ENCODE assay signal across 17 mouse cellular contexts in the genomic region with DNA sequence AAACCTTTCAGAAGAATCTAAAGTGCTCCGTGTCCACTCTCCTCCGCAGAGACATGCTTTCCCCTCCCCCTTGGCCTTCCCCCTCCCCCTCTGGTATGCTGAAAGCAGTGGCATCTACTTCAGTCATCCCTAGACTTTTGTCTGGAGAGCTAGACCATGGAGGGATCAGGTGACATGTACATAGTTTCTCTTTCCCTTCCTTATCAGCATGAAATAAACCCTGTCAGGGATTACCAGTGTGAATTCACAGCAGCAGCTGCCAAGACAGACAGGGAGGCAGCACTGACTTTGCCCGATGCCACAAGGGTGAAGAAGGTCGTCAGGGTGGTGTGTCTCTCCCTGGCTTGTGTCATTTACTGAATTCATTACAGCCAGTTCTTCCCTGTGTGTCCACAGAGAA.
DNase-seq lines count a peak whose midpoint lies in the region; ATAC-seq lines count a peak whose summit lies in the region.
"Had no signal": no experiment of that assay in that cellular context is flagged by ENCODE, and none has a peak within 500 bp of the region (broad histone marks: within the 10 kb centered on the region; RNA-seq: fewer than 3 reads in every experiment).

No protein-coding gene starts in this region.

- 0 out of 2 replicates have a peak overlapping the region, but pooled peaks have one; percentile 35 for H3K27ac ChIP-seq in hindbrain, embryonic 13.5 days
- H3K27ac ChIP-seq in hindbrain, embryonic 16.5 days (ENCODE audit: low read depth, low read length): no peak overlapping the region
- no peak overlapping the region for H3K27ac ChIP-seq in neural tube, embryonic 15.5 days (replicated peaks)
- peak overlapping the region; percentile 68 for H3K27ac ChIP-seq in heart, embryonic 15.5 days
- H3K27ac ChIP-seq: embryonic facial prominence, embryonic 15.5 days; forebrain, embryonic 13.5 days; left cerebral cortex, adult 2 months; stomach, embryonic 15.5 days had no signal

- no peaks in the 10 kb centered on the region for H3K36me3 ChIP-seq in hindbrain, embryonic 13.5 days
- H3K36me3 ChIP-seq in hindbrain, embryonic 16.5 days (ENCODE audit: control insufficient read depth, insufficient read depth, low read length): no peaks in the 10 kb centered on the region
- H3K36me3 ChIP-seq in neural tube, embryonic 15.5 days: no peaks in the 10 kb centered on the region
- no peaks in the 10 kb centered on the region for H3K36me3 ChIP-seq in heart, embryonic 15.5 days
- H3K36me3 ChIP-seq: embryonic facial prominence, embryonic 15.5 days; stomach, embryonic 15.5 days had no signal

- WGBS in hindbrain, embryonic 13.5 days: 20% methylated on average over 4 of the region's 4 CpGs
- 20% methylated on average over 4 of the region's 4 CpGs for WGBS in hindbrain, embryonic 16.5 days
- 49% methylated on average over 4 of the region's 4 CpGs for WGBS in neural tube, embryonic 15.5 days
- 15% methylated on average over 4 of the region's 4 CpGs for WGBS in heart, embryonic 15.5 days

- ATAC-seq in hindbrain, embryonic 13.5 days (ENCODE audit: low FRiP score): no peak
- no peak for ATAC-seq in hindbrain, embryonic 16.5 days
- ATAC-seq in neural tube, embryonic 15.5 days (ENCODE audit: low FRiP score): no peak
- ATAC-seq in heart, embryonic 15.5 days (replicated peaks; ENCODE audit: insufficient number of reproducible peaks, insufficient read depth, low FRiP score, low read depth): peak; percentile 85
- no peak for ATAC-seq in megakaryocyte-erythroid progenitor cell, adult 5-6 weeks (replicated peaks; ENCODE audit: low FRiP score, low TSS enrichment, poor library complexity, severe bottlenecking)
- ATAC-seq: forebrain, embryonic 13.5 days had no signal

- DNase-seq in neural tube, embryonic 10.5 days (ENCODE audit: extremely low spot score, low spot score): peak; percentile 22
- DNase-seq in adrenal gland, adult 2 months: no peak
- DNase-seq in gastrocnemius, postnatal 10 days: no peak
- DNase-seq: cerebellum, adult 9-10 months; kidney, postnatal 36 days; right cerebral cortex, postnatal 4 days; thymus, postnatal 25 days had no signal

- no peak overlapping the region for H3K9ac ChIP-seq in hindbrain, embryonic 13.5 days
- no peak overlapping the region for H3K9ac ChIP-seq in hindbrain, embryonic 16.5 days (ENCODE audit: low read depth, low read length)
- no peak overlapping the region for H3K9ac ChIP-seq in neural tube, embryonic 15.5 days (replicated peaks)
- no peak overlapping the region for H3K9ac ChIP-seq in heart, embryonic 15.5 days
- H3K9ac ChIP-seq: embryonic facial prominence, embryonic 15.5 days; forebrain, embryonic 13.5 days; stomach, embryonic 15.5 days had no signal

- peaks cover 10% of the 10 kb centered on the region for H3K4me1 ChIP-seq in hindbrain, embryonic 13.5 days (replicated peaks)
- 0 out of 2 replicates have a peak, but pooled peaks cover 2% of the 10 kb centered on the region for H3K4me1 ChIP-seq in hindbrain, embryonic 16.5 days (ENCODE audit: control insufficient read depth, insufficient read depth, low read depth, low read length)
- H3K4me1 ChIP-seq in neural tube, embryonic 15.5 days: no peaks in the 10 kb centered on the region
- H3K4me1 ChIP-seq in heart, embryonic 15.5 days (replicated peaks): peaks cover 11% of the 10 kb centered on the region
- H3K4me1 ChIP-seq: embryonic facial prominence, embryonic 15.5 days; forebrain, embryonic 13.5 days; stomach, embryonic 15.5 days had no signal

- no peak overlapping the region for H3K4me2 ChIP-seq in hindbrain, embryonic 13.5 days
- H3K4me2 ChIP-seq in hindbrain, embryonic 16.5 days (ENCODE audit: low read length): no peak overlapping the region
- H3K4me2 ChIP-seq in neural tube, embryonic 15.5 days: no peak overlapping the region
- peak overlapping the region; percentile 16; the same call in 1 of the 2 replicates for H3K4me2 ChIP-seq in heart, embryonic 15.5 days
- H3K4me2 ChIP-seq: embryonic facial prominence, embryonic 15.5 days; forebrain, embryonic 13.5 days; liver, embryonic 11.5 days; stomach, embryonic 15.5 days had no signal

- H3K27me3 ChIP-seq in hindbrain, embryonic 13.5 days: no peaks in the 10 kb centered on the region
- H3K27me3 ChIP-seq in hindbrain, embryonic 16.5 days (replicated peaks; ENCODE audit: control insufficient read depth, insufficient read depth, low read length): no peaks in the 10 kb centered on the region
- no peaks in the 10 kb centered on the region for H3K27me3 ChIP-seq in neural tube, embryonic 15.5 days (replicated peaks)
- H3K27me3 ChIP-seq in heart, embryonic 15.5 days: no peaks in the 10 kb centered on the region
- H3K27me3 ChIP-seq: embryonic facial prominence, embryonic 15.5 days; forebrain, embryonic 13.5 days; stomach, embryonic 15.5 days had no signal

- H3K9me3 ChIP-seq in hindbrain, embryonic 13.5 days: no peaks in the 10 kb centered on the region
- no peaks in the 10 kb centered on the region for H3K9me3 ChIP-seq in hindbrain, embryonic 16.5 days (ENCODE audit: control insufficient read depth, low read length)
- H3K9me3 ChIP-seq in neural tube, embryonic 15.5 days (replicated peaks): no peaks in the 10 kb centered on the region
- H3K9me3 ChIP-seq in heart, embryonic 15.5 days (replicated peaks): no peaks in the 10 kb centered on the region
- H3K9me3 ChIP-seq: embryonic facial prominence, embryonic 15.5 days; forebrain, embryonic 13.5 days; stomach, embryonic 15.5 days had no signal

- no peak overlapping the region for H3K4me3 ChIP-seq in hindbrain, embryonic 13.5 days
- no peak overlapping the region for H3K4me3 ChIP-seq in hindbrain, embryonic 16.5 days (ENCODE audit: low read length)
- no peak overlapping the region for H3K4me3 ChIP-seq in neural tube, embryonic 15.5 days (replicated peaks)
- H3K4me3 ChIP-seq in heart, embryonic 15.5 days: no peak overlapping the region
- H3K4me3 ChIP-seq: embryonic facial prominence, embryonic 15.5 days; forebrain, embryonic 13.5 days; left cerebral cortex, adult 2 months; stomach, embryonic 15.5 days had no signal

Comparison
In these comparisons a context has a peak if more than half of its experiments do, and no peak if none do; other contexts are left out.
1. H3K27ac ChIP-seq: peak in hindbrain, embryonic 13.5 days (single experiment) and heart, embryonic 15.5 days (single experiment); none in hindbrain, embryonic 16.5 days (single experiment) and neural tube, embryonic 15.5 days (single experiment).